Mouse (Mus musculus) CH12.LX (cell line): ENCODE results near the gene 4930469K13Rik. TPM values are rescaled to one million over a fixed set of nuclear protein-coding genes. Genes with fewer than 3 reads are reported as not detected.
A peak's percentile ranks its signal among the peaks of the same experiment; 100 is the strongest.

Experiments used
- DNase-seq: peaks from one replicate; pipeline ENCODE4 v3.0.0-alpha.2; 2013; ENCODE audit errors: extremely low read depth
- H3K27ac ChIP-seq: 2 replicates; pipeline ENCODE4 v1.5.1; 2012; ENCODE audit warnings: low read depth, mild to moderate bottlenecking, control low read depth, moderate library complexity; ENCODE audit not compliant: insufficient read depth
- H3K27me3 ChIP-seq: replicated peaks from 2 replicates; pipeline ENCODE3; 2012; ENCODE audit warnings: inconsistent platforms
- H3K36me3 ChIP-seq, 2 experiments: replicated peaks in 1 of 2; 2 replicates each; pipeline versions ENCODE3 to v1.6.1; 2012; ENCODE audit warnings: inconsistent platforms in 1 of 2, low read length in 1 of 2, mild to moderate bottlenecking in 1 of 2, mixed read lengths in 1 of 2, moderate library complexity in 1 of 2; ENCODE audit not compliant: control insufficient read depth in 1 of 2, insufficient read depth in 1 of 2
- H3K4me1 ChIP-seq, 2 experiments: 2 replicates each; pipeline ENCODE4 v1.6.1; 2012; ENCODE audit warnings: inconsistent platforms in 1 of 2, moderate library complexity in 1 of 2; ENCODE audit not compliant: insufficient read depth in 2 of 2, control insufficient read depth in 1 of 2
- H3K4me2 ChIP-seq: 2 replicates; pipeline ENCODE4 v1.6.1; 2012; ENCODE audit warnings: low read depth, mild to moderate bottlenecking, control low read depth; ENCODE audit not compliant: poor library complexity, insufficient read depth, severe bottlenecking
- H3K4me3 ChIP-seq, 3 experiments: fragments of 150-350 bp in 1 of 3; sonication (generic) in 1 of 3; replicated peaks in 1 of 3; 2 replicates each; pipeline versions ENCODE3 to v1.5.1; 2011 to 2012; ENCODE audit warnings: low read depth in 2 of 3, low read length in 2 of 3, mild to moderate bottlenecking in 2 of 3, moderate library complexity in 2 of 3, control low read depth in 1 of 3, improper control_type of control experiment in 1 of 3, inconsistent platforms in 1 of 3, mixed read lengths in 1 of 3; ENCODE audit not compliant: poor library complexity in 1 of 3
- H3K79me2 ChIP-seq: replicated peaks from 2 replicates; pipeline ENCODE4 v1.6.1; 2012; ENCODE audit warnings: mild to moderate bottlenecking, moderate library complexity; ENCODE audit not compliant: control insufficient read depth, poor library complexity, insufficient read depth, severe bottlenecking; ENCODE audit errors: extremely low read depth
- H3K9ac ChIP-seq: 2 replicates; pipeline ENCODE4 v1.6.1; 2012; ENCODE audit warnings: low read depth, mild to moderate bottlenecking, control low read depth, moderate library complexity; ENCODE audit not compliant: insufficient read depth
- H3K9me3 ChIP-seq: replicated peaks from 2 replicates; pipeline ENCODE3; 2012; ENCODE audit warnings: low read length, inconsistent platforms, mixed read lengths
- BHLHE40 ChIP-seq: IDR thresholded peaks from 2 replicates; pipeline ENCODE4 v1.6.1; 2011; ENCODE audit warnings: mild to moderate bottlenecking, low read depth, low read length, improper control_type of control experiment
- CHD1 ChIP-seq: IDR thresholded peaks from 2 replicates; pipeline ENCODE4 v1.6.1; 2012; ENCODE audit warnings: low read depth, low read length, improper control_type of control experiment, inconsistent platforms
- CHD2 ChIP-seq: IDR thresholded peaks from 2 replicates; pipeline ENCODE4 v1.6.1; 2011; ENCODE audit warnings: low read length, improper control_type of control experiment
- CTCF ChIP-seq, 2 experiments: IDR thresholded peaks in 1 of 2; conservative IDR thresholded peaks in 1 of 2; 2 replicates each; pipeline ENCODE4 v1.5.1; 2011 to 2012; ENCODE audit warnings: low read depth in 2 of 2, low read length in 2 of 2, improper control_type of control experiment in 1 of 2, inconsistent platforms in 1 of 2, mild to moderate bottlenecking in 1 of 2, moderate library complexity in 1 of 2
- E2F4 ChIP-seq: IDR thresholded peaks from 2 replicates; pipeline ENCODE4 v1.6.1; 2011; ENCODE audit warnings: low read depth, low read length, improper control_type of control experiment; ENCODE audit not compliant: insufficient replicate concordance
- ELF1 ChIP-seq: IDR thresholded peaks from 2 replicates; pipeline ENCODE4 v1.6.1; 2014; ENCODE audit warnings: low read depth, mild to moderate bottlenecking, inconsistent platforms, low read length, improper control_type of control experiment
- EP300 ChIP-seq: IDR thresholded peaks from 2 replicates; pipeline ENCODE4 v1.6.1; 2011; ENCODE audit warnings: low read length, improper control_type of control experiment
- ETS1 ChIP-seq: conservative IDR thresholded peaks from 2 replicates; pipeline ENCODE4 v1.6.1; 2012; ENCODE audit warnings: low read depth, mild to moderate bottlenecking, inconsistent platforms, low read length, improper control_type of control experiment, moderate library complexity
- GABPA ChIP-seq: IDR thresholded peaks from 2 replicates; pipeline ENCODE4 v1.6.1; 2012; ENCODE audit warnings: low read depth, low read length, improper control_type of control experiment, inconsistent platforms; ENCODE audit not compliant: insufficient replicate concordance
- HCFC1 ChIP-seq: IDR thresholded peaks from 2 replicates; pipeline ENCODE4 v1.6.1; 2012; ENCODE audit warnings: low read depth, mild to moderate bottlenecking, inconsistent platforms, low read length, improper control_type of control experiment
- IRF4 ChIP-seq: IDR thresholded peaks from 2 replicates; pipeline ENCODE4 v1.6.1; 2014; ENCODE audit warnings: low read depth, mild to moderate bottlenecking, inconsistent platforms, low read length, improper control_type of control experiment
- JUN ChIP-seq: IDR thresholded peaks from 2 replicates; pipeline ENCODE4 v1.6.1; 2011; ENCODE audit warnings: low read depth, mild to moderate bottlenecking, low read length, improper control_type of control experiment, moderate library complexity; ENCODE audit not compliant: insufficient read depth
- JUND ChIP-seq: conservative IDR thresholded peaks from 2 replicates; pipeline ENCODE4 v1.6.1; 2011; ENCODE audit warnings: low read depth, low read length, improper control_type of control experiment
- KAT2A ChIP-seq: IDR thresholded peaks from 2 replicates; pipeline ENCODE4 v1.6.1; 2012; ENCODE audit warnings: low read length, improper control_type of control experiment, inconsistent platforms; ENCODE audit not compliant: insufficient replicate concordance
- MAFK ChIP-seq: IDR thresholded peaks from 2 replicates; pipeline ENCODE4 v1.6.1; 2011; ENCODE audit warnings: low read length, improper control_type of control experiment; ENCODE audit not compliant: insufficient replicate concordance
- MAX ChIP-seq: IDR thresholded peaks from 2 replicates; pipeline ENCODE4 v1.6.1; 2011; ENCODE audit warnings: low read length, improper control_type of control experiment
- MAZ ChIP-seq: IDR thresholded peaks from 2 replicates; pipeline ENCODE4 v1.6.1; 2012; ENCODE audit warnings: low read depth, mild to moderate bottlenecking, inconsistent platforms, low read length, improper control_type of control experiment, moderate library complexity
- MEF2A ChIP-seq: IDR thresholded peaks from 2 replicates; pipeline ENCODE4 v1.6.1; 2014; ENCODE audit warnings: low read depth, mild to moderate bottlenecking, inconsistent platforms, low read length, improper control_type of control experiment, borderline replicate concordance
- MXI1 ChIP-seq: IDR thresholded peaks from 2 replicates; pipeline ENCODE4 v1.6.1; 2011; ENCODE audit warnings: mild to moderate bottlenecking, low read depth, low read length, improper control_type of control experiment
- MYC ChIP-seq: IDR thresholded peaks from 2 replicates; pipeline ENCODE4 v1.6.1; 2011; ENCODE audit warnings: low read depth, mild to moderate bottlenecking, improper control_type of control experiment, low read length
- NELFE ChIP-seq: IDR thresholded peaks from 2 replicates; pipeline ENCODE4 v1.6.1; 2011; ENCODE audit warnings: low read depth, low read length, improper control_type of control experiment
- NRF1 ChIP-seq: IDR thresholded peaks from 2 replicates; pipeline ENCODE4 v1.6.1; 2014; ENCODE audit warnings: low read depth, mild to moderate bottlenecking, inconsistent platforms, low read length, improper control_type of control experiment, moderate library complexity
- PAX5 ChIP-seq: IDR thresholded peaks from 2 replicates; pipeline ENCODE4 v1.6.1; 2012; ENCODE audit warnings: low read length, inconsistent platforms, mixed read lengths
- POLR2A ChIP-seq: IDR thresholded peaks from 2 replicates; pipeline ENCODE4 v1.6.1; 2011; ENCODE audit warnings: low read depth, mild to moderate bottlenecking, improper control_type of control experiment, low read length
- POLR2AphosphoS2 ChIP-seq: IDR thresholded peaks from 2 replicates; pipeline ENCODE4 v1.6.1; 2011; ENCODE audit warnings: low read depth, low read length, improper control_type of control experiment
- RAD21 ChIP-seq: IDR thresholded peaks from 2 replicates; pipeline ENCODE4 v1.6.1; 2011; ENCODE audit warnings: low read depth, mild to moderate bottlenecking, low read length, improper control_type of control experiment, moderate library complexity
- RCOR1 ChIP-seq: conservative IDR thresholded peaks from 2 replicates; pipeline ENCODE4 v1.6.1; 2012; ENCODE audit warnings: low read depth, mild to moderate bottlenecking, inconsistent platforms, low read length, improper control_type of control experiment
- SIN3A ChIP-seq: IDR thresholded peaks from 2 replicates; pipeline ENCODE4 v1.6.1; 2012; ENCODE audit warnings: low read length, improper control_type of control experiment, inconsistent platforms
- SMC3 ChIP-seq: IDR thresholded peaks from 2 replicates; pipeline ENCODE4 v1.6.1; 2011; ENCODE audit warnings: low read depth, low read length, improper control_type of control experiment
- TBP ChIP-seq: conservative IDR thresholded peaks from 2 replicates; pipeline ENCODE4 v1.6.1; 2011; ENCODE audit warnings: low read depth, low read length, improper control_type of control experiment
- TCF12 ChIP-seq: IDR thresholded peaks from 2 replicates; pipeline ENCODE4 v1.6.1; 2014; ENCODE audit warnings: low read depth, mild to moderate bottlenecking, inconsistent platforms, low read length, improper control_type of control experiment
- UBTF ChIP-seq: IDR thresholded peaks from 2 replicates; pipeline ENCODE4 v1.6.1; 2012; ENCODE audit warnings: low read depth, mild to moderate bottlenecking, inconsistent platforms, low read length, improper control_type of control experiment, moderate library complexity
- USF1 ChIP-seq: IDR thresholded peaks from 2 replicates; pipeline ENCODE4 v1.6.1; 2014; ENCODE audit warnings: low read depth, mild to moderate bottlenecking, inconsistent platforms, low read length, improper control_type of control experiment
- USF2 ChIP-seq: conservative IDR thresholded peaks from 2 replicates; pipeline ENCODE4 v1.6.1; 2011; ENCODE audit warnings: low read depth, low read length, improper control_type of control experiment
- ZC3H11A ChIP-seq: IDR thresholded peaks from 2 replicates; pipeline ENCODE4 v1.6.1; 2012; ENCODE audit warnings: low read depth, mild to moderate bottlenecking, inconsistent platforms, low read length, improper control_type of control experiment
- ZKSCAN1 ChIP-seq: IDR thresholded peaks from 2 replicates; pipeline ENCODE4 v1.6.1; 2012; ENCODE audit warnings: low read depth, inconsistent platforms, low read length, improper control_type of control experiment, borderline replicate concordance
- ZMIZ1 ChIP-seq: IDR thresholded peaks from 2 replicates; pipeline ENCODE4 v1.6.1; 2012; ENCODE audit warnings: low read depth, mild to moderate bottlenecking, inconsistent platforms, low read length, improper control_type of control experiment
- ZNF384 ChIP-seq: IDR thresholded peaks from 2 replicates; pipeline ENCODE4 v1.6.1; 2012; ENCODE audit warnings: low read depth, low read length, improper control_type of control experiment, inconsistent platforms
- dilution Hi-C: fragments of 300-500 bp; cut with MboI; formaldehyde crosslinking; loops from 2 replicates; pipeline ENCODE4 v1.14.3; 2020; ENCODE audit warnings: low sequenced_read_pairs; ENCODE audit not compliant: extremely low pct_unique_long_range_greater_than_20kb, extremely low pct_ligation_motif_present
- in situ Hi-C: fragments of 300-500 bp; cut with MboI; formaldehyde crosslinking; loops from 3 replicates; pipeline ENCODE4 v1.14.3; 2019; ENCODE audit warnings: low sequenced_read_pairs, low pct_ligation_motif_present, low pct_unique_long_range_greater_than_20kb, mixed read lengths
- polyA plus RNA-seq: library from polyadenylated mRNA; unstranded; fragments of >175 nt; gene quantifications from 2 replicates; pipeline ENCODE4 v1.2.1, GENCODE M21; 2012; ENCODE audit warnings: low read depth; ENCODE audit not compliant: insufficient read length
- total RNA-seq, 2 experiments: library from RNA; depleted of rRNA; stranded (reverse); fragments of 300-350 nt in 1 of 2; fragments of >200 nt in 1 of 2; gene quantifications; 2 replicates each; pipeline ENCODE4 v1.2.3; 2012 to 2014

4930469K13Rik gene
- total and polyA plus RNA-seq, 3 experiments, result not detected

GRCm38 (mm10) chr11:34010859-34011172, 87.5 kb downstream of the 4930469K13Rik start:
- in situ Hi-C loops, result no loop called here
- Histone ChIP-seq H3K27ac (peak overlapping the region; percentile 99), H3K4me3 (no peak overlapping the region)

DNA sequence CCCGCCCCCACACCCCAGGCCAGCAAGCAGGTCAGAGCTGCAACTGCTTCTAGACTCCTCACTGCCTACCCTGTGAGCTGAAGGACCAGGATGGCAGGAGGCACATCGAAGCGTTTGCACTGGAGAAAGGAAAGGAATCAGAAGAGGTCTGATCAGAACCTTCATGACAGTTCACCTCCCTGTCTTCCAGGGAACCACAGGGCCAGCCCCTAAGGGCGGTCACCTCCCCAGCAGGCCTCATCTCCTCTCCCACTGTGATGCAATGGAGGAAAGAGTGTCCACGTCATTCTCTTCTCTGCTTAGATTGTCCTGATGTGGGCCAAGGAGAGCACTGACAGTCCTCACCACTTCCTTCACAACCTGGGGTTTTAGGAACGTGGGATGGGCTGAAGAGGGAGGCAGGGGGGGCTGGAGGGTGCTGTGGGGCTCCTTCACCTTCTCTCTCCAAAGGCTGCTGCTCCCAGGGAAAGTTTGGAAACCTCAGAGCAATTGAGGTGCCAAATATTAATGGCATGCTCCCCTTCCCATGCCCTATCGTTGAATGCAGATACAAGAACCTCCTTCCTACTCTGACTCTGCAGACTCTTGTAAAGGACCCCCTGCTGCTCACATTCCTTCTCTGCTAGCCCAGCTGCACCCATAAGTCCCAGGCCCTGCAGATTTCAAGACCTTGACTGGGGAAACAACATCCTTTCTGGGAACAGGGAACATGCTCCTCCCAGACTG, 88.1 kb downstream of the 4930469K13Rik start:
- peak overlapping the region; percentile 99 for H3K27ac ChIP-seq
- peak overlapping the region; percentile 60 for H3K9ac ChIP-seq
- DNase-seq, result peak; percentile 87
- peak overlapping the region in 2 of 3 experiments; percentile 12 to 39 for H3K4me3 ChIP-seq
- H3K79me2 ChIP-seq, result no peaks in the 10 kb centered on the region
- H3K4me2 ChIP-seq, result peak overlapping the region; percentile 52
- H3K9me3 ChIP-seq, result peaks cover 5% of the 10 kb centered on the region
- no peaks in the 10 kb centered on the region for H3K36me3 ChIP-seq
- dilution Hi-C loops (no loop called here), in situ Hi-C loops (no loop called here)
- no peaks in the 10 kb centered on the region for H3K27me3 ChIP-seq
- H3K4me1 ChIP-seq, result peaks cover 25 to 45% of the 10 kb centered on the region in 2 experiments
- no peak for TF ChIP-seq ZNF384
- TF ChIP-seq EP300, result no peak
- TF ChIP-seq CHD1, result peak; percentile 53; the same call in 1 of the 2 replicates
- no peak; the same call in 1 of the 2 replicates for TF ChIP-seq HCFC1
- no peak for TF ChIP-seq USF1
- TF ChIP-seq PAX5, result no peak
- TF ChIP-seq JUND, result peak; percentile 14; the same call in 1 of the 2 replicates
- TF ChIP-seq ETS1, result peak; percentile 81
- no peak for TF ChIP-seq UBTF
- no peak for TF ChIP-seq POLR2AphosphoS2
- TF ChIP-seq BHLHE40, result 0 out of 2 replicates have a peak, but pooled peaks have one; percentile 21
- TF ChIP-seq CHD2, result 0 out of 2 replicates have a peak, but pooled peaks have one; percentile 39
- TF ChIP-seq MAX, result no peak; the same call in 1 of the 2 replicates
- peak; percentile 53 for TF ChIP-seq GABPA
- peak; percentile 60 for TF ChIP-seq MEF2A
- TF ChIP-seq ELF1, result 0 out of 2 replicates have a peak, but pooled peaks have one; percentile 41

More at GRCm38 (mm10) chr11:34010859-34011172, 87.5 kb downstream of the 4930469K13Rik start:
- Histone ChIP-seq H3K9me3 (peaks cover 5% of the 10 kb centered on the region), H3K4me1 (peaks cover 25 to 45% of the 10 kb centered on the region in 2 experiments), H3K79me2 (no peaks in the 10 kb centered on the region), H3K27me3 (no peaks in the 10 kb centered on the region), H3K9ac (peak overlapping the region; percentile 60; the same call in 1 of the 2 replicates), H3K4me2 (peak overlapping the region; percentile 52), H3K36me3 (no peaks in the 10 kb centered on the region)
- dilution Hi-C loops, result no loop called here
- TF ChIP-seq JUN (peak; percentile 99), NELFE (peak; percentile 36; the same call in 1 of the 2 replicates), ZKSCAN1 (no peak), E2F4 (no peak), EP300 (peak; percentile 100), CTCF (conservative IDR thresholded peaks at IDR 0.05 in 1 of 2, IDR thresholded peaks at IDR 0.05 in 1 of 2; ENCODE audit: low read depth in 2 of 2, low read length in 2 of 2) (no peak), TCF12 (peak; percentile 100), RCOR1 (peak; percentile 100), JUND (peak; percentile 99), POLR2A (peak; percentile 33; the same call in 1 of the 2 replicates), ELF1 (peak; percentile 85), RAD21 (peak; percentile 28), ETS1 (peak; percentile 100), SMC3 (peak; percentile 50), PAX5 (no peak), KAT2A (no peak), GABPA (no peak), BHLHE40 (peak; percentile 100), IRF4 (peak; percentile 100), SIN3A (peak; percentile 85), CHD1 (no peak), HCFC1 (peak; percentile 59), ZNF384 (peak; percentile 58; the same call in 1 of the 2 replicates), UBTF (no peak), MYC (peak; percentile 99), MEF2A (peak; percentile 98), MXI1 (peak; percentile 86), MAZ (peak; percentile 99), NRF1 (peak; percentile 62), ZMIZ1 (no peak; the same call in 1 of the 2 replicates), ZC3H11A (no peak; the same call in 1 of the 2 replicates), MAX (peak; percentile 97), USF1 (no peak), TBP (no peak), POLR2AphosphoS2 (no peak), CHD2 (peak; percentile 98), USF2 (no peak), MAFK (peak; percentile 94)
- DNase-seq, result peak; percentile 98
